25 mouse cellular contexts compared by ENCODE assay signal in the genomic region with DNA sequence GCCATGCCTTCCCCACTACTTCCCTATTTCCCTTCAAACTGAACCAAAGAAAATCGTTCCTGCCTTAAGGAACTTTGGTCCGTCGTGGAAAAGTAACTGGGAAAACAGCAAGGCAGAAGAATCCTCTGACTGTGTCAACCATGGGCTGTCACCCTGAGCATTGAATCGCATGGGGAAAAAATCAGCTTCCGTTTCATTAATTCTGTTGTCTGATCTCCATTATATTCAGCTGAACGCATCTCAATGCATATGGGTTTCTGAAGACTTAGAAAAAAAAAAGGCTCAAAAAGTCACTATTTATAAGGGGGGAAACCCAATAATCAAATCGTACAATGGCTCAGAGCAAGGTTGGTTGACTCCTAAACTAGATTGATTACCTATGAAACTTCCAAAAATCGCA.
"Had no signal": no experiment of that assay in that cellular context is flagged by ENCODE, and none has a peak within 500 bp of the region (broad histone marks: within the 10 kb centered on the region; RNA-seq: fewer than 3 reads in every experiment).

No protein-coding gene starts in this region.

- DNase-seq: gastrocnemius, adult 2 months; gastrocnemius, postnatal 10 days; gastrocnemius, postnatal 25 days; heart, adult 18-20 months; heart, postnatal 10 days; kidney, adult 11 months; kidney, adult 2 months; kidney, adult 9 months; kidney, postnatal 14 days; kidney, postnatal 36 days; layer of hippocampus, adult 9-11 months; layer of hippocampus, postnatal 36 days; left cerebral cortex, postnatal 4 days had no signal

- H3K9ac ChIP-seq: heart, embryonic 12.5 days; hindbrain, embryonic 12.5 days; hindbrain, embryonic 15.5 days; kidney, embryonic 15.5 days; limb, embryonic 13.5 days; limb, embryonic 15.5 days; liver, embryonic 12.5 days; liver, embryonic 14.5 days had no signal

- H3K36me3 ChIP-seq: heart, embryonic 10.5 days; heart, embryonic 12.5 days; hindbrain, embryonic 12.5 days; hindbrain, embryonic 15.5 days; kidney, embryonic 15.5 days; limb, embryonic 13.5 days; limb, embryonic 15.5 days; liver, embryonic 12.5 days had no signal

- H3K4me2 ChIP-seq: heart, embryonic 12.5 days; hindbrain, embryonic 12.5 days; hindbrain, embryonic 15.5 days; kidney, embryonic 15.5 days; limb, embryonic 13.5 days; limb, embryonic 15.5 days; liver, embryonic 12.5 days had no signal

- H3K4me1 ChIP-seq: heart, embryonic 10.5 days; heart, embryonic 12.5 days; hindbrain, embryonic 12.5 days; hindbrain, embryonic 15.5 days; kidney, embryonic 15.5 days; limb, embryonic 13.5 days; limb, embryonic 15.5 days; liver, embryonic 12.5 days had no signal

- H3K27me3 ChIP-seq: heart, embryonic 12.5 days; hindbrain, embryonic 12.5 days; hindbrain, embryonic 15.5 days; kidney, embryonic 15.5 days; limb, embryonic 13.5 days; limb, embryonic 15.5 days; liver, embryonic 12.5 days had no signal

- H3K4me3 ChIP-seq: gastrocnemius, adult 2 months; heart, embryonic 10.5 days; heart, embryonic 12.5 days; hindbrain, embryonic 12.5 days; hindbrain, embryonic 15.5 days; kidney, embryonic 15.5 days; limb, embryonic 13.5 days; limb, embryonic 15.5 days; liver, embryonic 12.5 days had no signal

- ATAC-seq: hindbrain, postnatal 0 days; intestine, embryonic 16.5 days; liver, embryonic 12.5 days had no signal

- H3K27ac ChIP-seq: gastrocnemius, adult 2 months; heart, embryonic 10.5 days; hindbrain, embryonic 12.5 days; hindbrain, embryonic 15.5 days; hindbrain, postnatal 0 days; kidney, embryonic 15.5 days; kidney, postnatal 0 days; limb, embryonic 13.5 days; limb, embryonic 15.5 days; liver, embryonic 12.5 days; liver, embryonic 14.5 days had no signal

- H3K9me3 ChIP-seq: heart, embryonic 10.5 days; hindbrain, embryonic 12.5 days; hindbrain, embryonic 15.5 days; kidney, embryonic 15.5 days; limb, embryonic 13.5 days; limb, embryonic 15.5 days; liver, embryonic 12.5 days had no signal
